Mouse (Mus musculus) liver, embryonic 14.5 days (tissue): Measurements from ENCODE around the gene Pphln1. TPM values are rescaled to one million over a fixed set of nuclear protein-coding genes. Genes with fewer than 3 reads are reported as not detected.

Source experiments
- ATAC-seq: fragments of 200-750 bp; cut with Nextera tagmentation; 2 replicates; pipeline ENCODE4 v1.8.0; 2017; ENCODE audit warnings: moderate number of reproducible peaks, mild to moderate bottlenecking, moderate library complexity; ENCODE audit not compliant: insufficient read depth
- DNase-seq, 3 experiments: peaks; one replicate each; pipeline ENCODE4 v3.0.0-alpha.2; 2012 to 2013; ENCODE audit warnings: low read depth in 3 of 3, low spot score in 3 of 3
- H3K27ac ChIP-seq: fragments of 300-500 bp; sonication (generic); 2 replicates; pipeline ENCODE4 v1.5.1; 2014; ENCODE audit warnings: moderate library complexity, mild to moderate bottlenecking, control low read depth, inconsistent platforms
- H3K27me3 ChIP-seq: fragments of 300-500 bp; sonication (generic); 2 replicates; pipeline ENCODE4 v1.6.1; 2014; ENCODE audit warnings: mild to moderate bottlenecking, low read length, moderate library complexity; ENCODE audit not compliant: control insufficient read depth, insufficient read depth
- H3K36me3 ChIP-seq: fragments of 300-500 bp; sonication (generic); replicated peaks from 2 replicates; pipeline ENCODE4 v1.6.1; 2014; ENCODE audit warnings: low read depth; ENCODE audit not compliant: control insufficient read depth, insufficient read depth
- H3K4me1 ChIP-seq, 2 experiments: fragments of 200-500 bp in 1 of 2; fragments of 300-500 bp in 1 of 2; sonication (generic) in 1 of 2; replicated peaks; 2 replicates each; pipeline ENCODE4 v1.6.1; 2012 to 2014; ENCODE audit warnings: antibody characterized with exemption in 1 of 2, inconsistent platforms in 1 of 2, low read length in 1 of 2; ENCODE audit not compliant: control insufficient read depth in 2 of 2, insufficient read depth in 2 of 2
- H3K4me2 ChIP-seq: fragments of 300-500 bp; sonication (generic); 2 replicates; pipeline ENCODE4 v1.6.1; 2014; ENCODE audit warnings: low read depth, mild to moderate bottlenecking, control low read depth, moderate library complexity
- H3K4me3 ChIP-seq, 2 experiments: fragments of 200-500 bp in 1 of 2; fragments of 300-500 bp in 1 of 2; sonication (generic) in 1 of 2; 2 replicates each; pipeline ENCODE4 v1.5.1; 2012 to 2014; ENCODE audit warnings: low read depth in 2 of 2, low read length in 2 of 2, mild to moderate bottlenecking in 2 of 2, control low read depth in 1 of 2, inconsistent platforms in 1 of 2, moderate library complexity in 1 of 2; ENCODE audit not compliant: insufficient read depth in 1 of 2
- H3K9ac ChIP-seq: fragments of 300-500 bp; sonication (generic); replicated peaks from 2 replicates; pipeline ENCODE4 v1.6.1; 2014; ENCODE audit warnings: mild to moderate bottlenecking, control low read depth, moderate library complexity
- H3K9me3 ChIP-seq: fragments of 300-500 bp; sonication (generic); 2 replicates; pipeline ENCODE4 v1.6.1; 2016; ENCODE audit warnings: low read length, mixed read lengths; ENCODE audit not compliant: control insufficient read depth
- CTCF ChIP-seq: IDR thresholded peaks from 2 replicates; pipeline ENCODE4 v1.5.1; 2016; ENCODE audit warnings: antibody characterized with exemption, low read depth, control low read depth
- EP300 ChIP-seq: IDR thresholded peaks from 2 replicates; pipeline ENCODE4 v1.6.1; 2016; ENCODE audit warnings: antibody characterized with exemption, low read depth
- WGBS: fragments of 180-500 bp; shearing (Covaris S2); extraction: QIAGEN DNeasy Blood & Tissue Kit; methylation state at CpG from one replicate; pipeline ENCODE4 v1.1.7; 2014; ENCODE audit not compliant: insufficient replicate concordance; 5-methylcytosine and 5-hydroxymethylcytosine counted together
- polyA plus RNA-seq, 2 experiments: library from polyadenylated mRNA; depleted of rRNA in 1 of 2; stranded (reverse) in 1 of 2; unstranded in 1 of 2; fragments of >200 nt; fragmentation: Nextera tagmentation in 1 of 2; extraction: Ambion mirVana in 1 of 2; gene quantifications; 2 replicates each; pipeline versions ENCODE4 v1.2.1 to v1.2.3; 2012 to 2014

Gene Pphln1
- polyA plus RNA-seq, 2 experiments = 9.6 to 9.7 TPM

GRCm38 (mm10) chr15:93442271-93442670, 44.1 kb downstream of the Pphln1 start:
- Histone ChIP-seq H3K4me3 (no peak overlapping the region), H3K27me3 (no peaks in the 10 kb centered on the region), H3K9me3 (no peaks in the 10 kb centered on the region), H3K27ac (no peak overlapping the region), H3K36me3 (peaks cover 10% of the 10 kb centered on the region), H3K4me1 (no peaks in the 10 kb centered on the region), H3K9ac (no peak overlapping the region), H3K4me2 (no peak overlapping the region)
- 79% methylated on average over 4 of the region's 4 CpGs for WGBS
- DNase-seq (no peak), ATAC-seq (no peak; the same call in 1 of the 2 replicates)
- peak; percentile 43 for TF ChIP-seq CTCF
- TF ChIP-seq EP300 = no peak

- WGBS = 79% methylated on average over 6 of the region's 6 CpGs
- no peak overlapping the region for H3K9ac ChIP-seq
- no peak overlapping the region for H3K4me2 ChIP-seq
- ATAC-seq = no peak
- no peaks in the 10 kb centered on the region for H3K4me1 ChIP-seq
- H3K4me3 ChIP-seq = no peak overlapping the region
- peaks cover 10% of the 10 kb centered on the region for H3K36me3 ChIP-seq
- TF ChIP-seq EP300 = no peak
- TF ChIP-seq CTCF = no peak
- no peak overlapping the region for H3K27ac ChIP-seq
- no peaks in the 10 kb centered on the region for H3K9me3 ChIP-seq
- H3K27me3 ChIP-seq = no peaks in the 10 kb centered on the region
- no peak for DNase-seq
Observed at GRCm38 (mm10) chr15:93443676-93444075, 45.5 kb downstream of the Pphln1 start.

GRCm38 (mm10) chr15:93448862-93449261, 50.7 kb downstream of the Pphln1 start:
- H3K36me3 ChIP-seq = peaks cover 2% of the 10 kb centered on the region; the same call in 1 of the 2 replicates

GRCm38 (mm10) chr15:93453296-93453695, 55.1 kb downstream of the Pphln1 start:
- Histone ChIP-seq H3K9me3 (no peaks in the 10 kb centered on the region), H3K36me3 (peaks cover 5% of the 10 kb centered on the region), H3K4me1 (no peaks in the 10 kb centered on the region), H3K27me3 (no peaks in the 10 kb centered on the region), H3K27ac (no peak overlapping the region), H3K9ac (no peak overlapping the region), H3K4me2 (no peak overlapping the region), H3K4me3 (no peak overlapping the region)
- no peak for DNase-seq
- no peak for ATAC-seq
- TF ChIP-seq CTCF (no peak), EP300 (no peak)
- WGBS = 66% methylated on average over 1 of the region's 1 CpGs

More at GRCm38 (mm10) chr15:93448862-93449261, 50.7 kb downstream of the Pphln1 start:
- ATAC-seq (no peak), DNase-seq (no peak)
- Histone ChIP-seq H3K4me3 (no peak overlapping the region), H3K9ac (no peak overlapping the region), H3K9me3 (no peaks in the 10 kb centered on the region), H3K27ac (no peak overlapping the region), H3K27me3 (no peaks in the 10 kb centered on the region), H3K4me1 (no peaks in the 10 kb centered on the region), H3K4me2 (no peak overlapping the region)
- no peak for TF ChIP-seq CTCF
- TF ChIP-seq EP300 = no peak
- WGBS = 83% methylated on average over 3 of the region's 3 CpGs

GRCm38 (mm10) chr15:93456005-93456404, 57.9 kb downstream of the Pphln1 start:
- TF ChIP-seq EP300 (no peak), CTCF (no peak)
- Histone ChIP-seq H3K4me1 (no peaks in the 10 kb centered on the region), H3K27me3 (no peaks in the 10 kb centered on the region), H3K4me3 (no peak overlapping the region), H3K4me2 (no peak overlapping the region), H3K27ac (no peak overlapping the region), H3K9ac (no peak overlapping the region), H3K36me3 (peaks cover 5% of the 10 kb centered on the region), H3K9me3 (no peaks in the 10 kb centered on the region)
- DNase-seq (no peak), ATAC-seq (no peak)

GRCm38 (mm10) chr15:93459422-93459821, 61.3 kb downstream of the Pphln1 start:
- WGBS = 71% methylated on average over 5 of the region's 5 CpGs
- Histone ChIP-seq H3K27me3 (no peaks in the 10 kb centered on the region), H3K4me2 (no peak overlapping the region), H3K36me3 (peaks cover 5% of the 10 kb centered on the region), H3K9me3 (no peaks in the 10 kb centered on the region), H3K4me1 (no peaks in the 10 kb centered on the region), H3K4me3 (no peak overlapping the region), H3K27ac (no peak overlapping the region), H3K9ac (no peak overlapping the region)
- TF ChIP-seq CTCF (no peak), EP300 (no peak)
- DNase-seq (no peak), ATAC-seq (no peak)
